Mouse (Mus musculus) ES-Bruce4 (cell line): ENCODE results near the gene Nek2. TPM values are rescaled to one million over a fixed set of nuclear protein-coding genes. Genes with fewer than 3 reads are reported as not detected.

Experiments used
- H3K27ac ChIP-seq: 2 replicates; pipeline ENCODE4 v1.5.1; 2012; ENCODE audit warnings: low read length, inconsistent platforms; ENCODE audit not compliant: insufficient read depth
- H3K27me3 ChIP-seq: 2 replicates; pipeline ENCODE4 v1.6.1; 2012; ENCODE audit warnings: mild to moderate bottlenecking, low read length, inconsistent platforms; ENCODE audit not compliant: control insufficient read depth, poor library complexity, insufficient read depth, severe bottlenecking
- H3K36me3 ChIP-seq: 2 replicates; pipeline ENCODE4 v1.6.1; 2012; ENCODE audit warnings: inconsistent platforms, mild to moderate bottlenecking, low read length, moderate library complexity; ENCODE audit not compliant: control insufficient read depth, poor library complexity, insufficient read depth, severe bottlenecking
- H3K4me1 ChIP-seq: one replicate; pipeline ENCODE4 v1.8.1; 2011; ENCODE audit warnings: low read length; ENCODE audit not compliant: control insufficient read depth, insufficient read depth
- H3K4me3 ChIP-seq: 2 replicates; pipeline ENCODE4 v1.5.1; 2011; ENCODE audit warnings: low read depth, mild to moderate bottlenecking, low read length
- H3K9ac ChIP-seq: 2 replicates; pipeline ENCODE4 v1.6.1; 2012; ENCODE audit warnings: low read depth, mild to moderate bottlenecking, inconsistent platforms; ENCODE audit not compliant: poor library complexity, severe bottlenecking
- H3K9me3 ChIP-seq: replicated peaks from 2 replicates; pipeline ENCODE4 v1.6.1; 2012; ENCODE audit warnings: mild to moderate bottlenecking, low read length, inconsistent platforms; ENCODE audit not compliant: control insufficient read depth, poor library complexity, insufficient read depth, severe bottlenecking
- CTCF ChIP-seq: IDR thresholded peaks from one replicate; pipeline ENCODE4 v1.8.1; 2011; ENCODE audit warnings: low read depth, low read length
- EP300 ChIP-seq: IDR thresholded peaks from 2 replicates; pipeline ENCODE4 v1.6.1; 2011; ENCODE audit warnings: low read depth, low read length; ENCODE audit not compliant: insufficient read depth
- POLR2A ChIP-seq: IDR thresholded peaks from one replicate; pipeline ENCODE4 v1.8.1; 2011; ENCODE audit warnings: low read length; ENCODE audit not compliant: insufficient read depth
- polyA plus RNA-seq: library from polyadenylated mRNA; stranded (reverse); fragments of >200 nt; gene quantifications from 2 replicates; pipeline ENCODE4 v1.2.4, GENCODE M21; 2011; ENCODE audit warnings: low read depth; ENCODE audit not compliant: missing spikeins, insufficient read depth, insufficient read length

Gene Nek2
- polyA plus RNA-seq, 1 experiment: 80.3 TPM

DNA sequence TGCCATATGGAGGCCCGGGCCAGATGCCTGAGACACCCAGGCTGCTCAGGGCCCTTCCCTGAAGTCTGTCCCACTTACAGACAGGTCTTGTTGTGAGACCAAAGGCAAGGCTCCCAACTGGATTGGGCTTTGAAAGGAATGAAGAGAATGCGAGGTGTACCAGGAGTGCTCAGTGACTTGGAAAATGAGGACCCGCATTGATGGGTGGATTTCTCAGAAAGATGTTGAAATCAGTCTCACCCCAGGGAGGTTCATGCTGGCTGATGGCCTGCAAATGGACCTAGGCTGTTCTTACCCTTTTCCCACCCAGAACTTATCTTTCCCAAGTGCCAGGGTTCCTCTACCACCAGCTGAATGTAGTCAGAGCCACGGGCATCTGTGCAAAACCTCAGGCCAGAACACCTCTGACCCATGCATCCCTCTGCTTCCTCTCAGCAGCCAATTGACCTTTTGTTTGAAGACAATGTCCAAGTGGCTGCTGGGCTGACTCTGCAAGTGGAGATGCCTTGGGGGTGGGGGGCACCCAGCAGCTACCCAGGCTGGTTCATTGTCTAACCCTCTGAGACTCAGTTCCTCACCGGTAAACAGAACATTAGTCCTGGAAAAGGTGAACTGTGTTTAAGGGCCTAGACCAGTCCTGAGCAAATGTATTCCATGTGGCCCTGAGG is 15.2 kb downstream of the Nek2 start:
- H3K27me3 ChIP-seq: no peaks in the 10 kb centered on the region
- TF ChIP-seq EP300 (no peak), POLR2A (no peak), CTCF (no peak)

DNA sequence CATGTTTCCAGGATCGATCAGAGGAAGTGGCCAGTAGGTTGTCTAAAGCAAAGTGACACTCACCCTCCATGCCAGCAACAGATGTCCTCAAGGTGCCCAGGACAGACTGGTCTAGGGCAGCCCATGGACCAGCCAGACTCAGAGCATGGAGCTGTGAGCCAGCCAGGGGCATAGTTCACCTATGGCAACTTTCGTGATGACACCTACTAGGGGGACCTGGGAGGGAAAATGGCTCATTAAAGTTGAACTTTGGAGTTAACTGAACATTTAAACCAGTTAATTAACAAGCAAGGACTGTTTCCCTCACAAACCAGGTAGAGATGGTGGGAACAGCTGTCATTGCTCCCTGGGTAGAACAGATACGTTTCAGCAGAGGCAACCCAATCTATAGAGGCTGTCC is 16.4 kb downstream of the Nek2 start:
- Histone ChIP-seq H3K4me3 (no peak overlapping the region), H3K36me3 (no peaks in the 10 kb centered on the region), H3K27ac (no peak overlapping the region), H3K9me3 (no peaks in the 10 kb centered on the region), H3K27me3 (no peaks in the 10 kb centered on the region), H3K4me1 (no peaks in the 10 kb centered on the region), H3K9ac (no peak overlapping the region)
- TF ChIP-seq EP300 (no peak), POLR2A (no peak), CTCF (no peak)

More for the DNA sequence above, 15.2 kb downstream of the Nek2 start:
- no peak overlapping the region for H3K4me3 ChIP-seq
- no peak overlapping the region for H3K27ac ChIP-seq
- H3K9me3 ChIP-seq: no peaks in the 10 kb centered on the region
- no peaks in the 10 kb centered on the region for H3K4me1 ChIP-seq
- H3K36me3 ChIP-seq: no peaks in the 10 kb centered on the region
- no peak overlapping the region for H3K9ac ChIP-seq

DNA sequence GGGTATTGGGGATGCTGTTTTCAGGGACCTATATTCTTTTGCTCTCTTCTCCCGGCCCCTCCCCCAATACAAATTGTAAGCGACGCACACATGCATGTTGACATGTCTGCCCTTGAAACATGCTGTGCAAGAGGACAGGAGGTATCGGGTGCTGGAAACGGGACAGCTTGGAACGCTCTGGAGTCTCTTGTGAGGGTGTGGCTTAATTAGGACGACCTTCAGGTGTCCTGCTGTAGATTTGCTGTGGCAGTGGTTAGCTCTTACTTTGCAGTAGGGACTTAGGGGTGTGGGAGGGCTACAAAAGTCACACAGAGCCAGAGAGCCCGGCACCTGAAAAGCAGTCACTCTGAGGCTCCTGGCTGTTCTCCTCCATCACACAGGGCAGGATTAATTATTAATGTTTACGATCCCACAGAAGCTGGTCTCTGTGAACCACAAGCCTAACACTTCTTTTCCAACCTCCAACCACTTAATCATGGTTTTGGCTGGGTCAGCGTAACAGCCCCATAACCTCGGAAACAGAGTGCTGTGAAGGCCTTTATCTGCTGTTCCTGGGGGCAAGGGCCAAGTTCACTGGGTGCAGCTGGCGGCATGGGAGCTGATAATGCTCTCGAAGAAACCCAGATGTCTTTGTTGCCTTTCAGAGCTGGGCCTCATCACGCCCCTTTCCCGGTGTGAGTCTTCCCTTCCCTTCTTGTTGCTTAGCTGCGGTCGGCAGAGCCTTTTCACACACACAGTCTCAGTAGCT is 17.9 kb downstream of the Nek2 start:
- Histone ChIP-seq H3K4me3 (no peak overlapping the region), H3K9me3 (no peaks in the 10 kb centered on the region), H3K4me1 (no peaks in the 10 kb centered on the region), H3K27ac (no peak overlapping the region), H3K36me3 (no peaks in the 10 kb centered on the region), H3K27me3 (no peaks in the 10 kb centered on the region), H3K9ac (no peak overlapping the region)
- TF ChIP-seq EP300 (no peak), CTCF (no peak), POLR2A (no peak)

DNA sequence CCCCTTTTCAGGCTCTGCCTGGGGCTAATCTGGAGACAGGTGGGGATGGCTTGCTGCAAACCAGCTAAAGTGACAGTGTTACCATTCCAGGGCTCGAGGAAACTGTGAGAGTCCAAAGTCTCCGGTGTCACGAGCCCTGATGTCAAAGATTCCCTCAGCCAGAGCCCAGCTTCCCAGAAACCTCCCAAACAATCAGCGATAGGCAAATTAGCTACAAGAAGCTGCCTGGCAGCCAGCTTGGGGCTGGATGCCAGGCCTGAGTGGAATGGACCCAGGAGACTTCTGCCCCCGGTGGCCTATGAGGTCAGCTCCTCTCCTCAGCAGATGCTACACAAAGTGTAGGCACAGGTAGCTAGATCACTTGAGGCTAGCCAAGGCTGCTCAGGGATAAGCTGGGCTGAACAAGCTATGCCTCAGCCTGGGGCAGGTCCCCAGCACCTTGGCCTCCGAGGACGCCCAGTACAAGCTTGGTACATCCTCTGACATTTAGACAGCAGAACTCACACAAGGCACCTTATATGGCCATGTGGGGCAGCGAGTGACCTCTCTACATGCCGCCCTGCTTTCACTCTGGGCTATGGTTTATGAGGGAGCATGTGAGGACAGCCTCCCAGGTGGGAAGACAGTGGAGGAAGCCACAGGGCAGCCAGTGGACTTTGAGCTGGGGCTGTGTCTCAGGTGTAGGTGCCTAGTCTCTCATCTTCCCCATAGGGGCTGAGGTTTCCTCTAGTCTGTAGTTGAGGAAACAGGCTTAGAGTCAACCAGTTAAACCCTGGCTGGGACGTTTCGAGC is 19.7 kb downstream of the Nek2 start:
- no peaks in the 10 kb centered on the region for H3K36me3 ChIP-seq
- H3K9ac ChIP-seq: no peak overlapping the region
- H3K9me3 ChIP-seq: no peaks in the 10 kb centered on the region
- H3K4me3 ChIP-seq: no peak overlapping the region
- no peaks in the 10 kb centered on the region for H3K27me3 ChIP-seq
- no peaks in the 10 kb centered on the region for H3K4me1 ChIP-seq
- H3K27ac ChIP-seq: no peak overlapping the region
- no peak for TF ChIP-seq POLR2A
- TF ChIP-seq CTCF: no peak
- TF ChIP-seq EP300: no peak

DNA sequence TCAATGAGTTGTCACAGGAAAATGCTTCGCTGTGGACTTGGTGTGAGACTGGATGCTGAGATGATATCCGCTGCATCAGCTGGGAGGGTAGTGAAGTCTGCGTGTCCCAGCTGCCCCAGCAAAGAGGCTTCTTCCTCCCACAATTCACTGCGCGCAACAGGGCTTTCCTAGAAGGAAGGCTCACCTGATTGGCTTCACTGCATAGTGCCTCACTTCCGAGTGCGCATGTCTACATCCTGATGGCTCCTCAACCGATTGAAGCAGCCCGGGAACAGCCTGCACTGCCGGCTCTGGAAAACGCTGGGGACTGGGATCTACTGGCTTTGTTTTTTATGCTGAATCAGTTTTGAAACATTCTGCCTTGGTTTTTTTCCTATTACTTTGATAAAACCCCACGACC is 21.0 kb downstream of the Nek2 start:
- no peaks in the 10 kb centered on the region for H3K9me3 ChIP-seq
- no peaks in the 10 kb centered on the region for H3K27me3 ChIP-seq
- no peaks in the 10 kb centered on the region for H3K36me3 ChIP-seq
- no peak overlapping the region for H3K9ac ChIP-seq
- H3K4me3 ChIP-seq: no peak overlapping the region
- no peaks in the 10 kb centered on the region for H3K4me1 ChIP-seq
- no peak overlapping the region for H3K27ac ChIP-seq
- TF ChIP-seq POLR2A (no peak), CTCF (no peak), EP300 (no peak)

DNA sequence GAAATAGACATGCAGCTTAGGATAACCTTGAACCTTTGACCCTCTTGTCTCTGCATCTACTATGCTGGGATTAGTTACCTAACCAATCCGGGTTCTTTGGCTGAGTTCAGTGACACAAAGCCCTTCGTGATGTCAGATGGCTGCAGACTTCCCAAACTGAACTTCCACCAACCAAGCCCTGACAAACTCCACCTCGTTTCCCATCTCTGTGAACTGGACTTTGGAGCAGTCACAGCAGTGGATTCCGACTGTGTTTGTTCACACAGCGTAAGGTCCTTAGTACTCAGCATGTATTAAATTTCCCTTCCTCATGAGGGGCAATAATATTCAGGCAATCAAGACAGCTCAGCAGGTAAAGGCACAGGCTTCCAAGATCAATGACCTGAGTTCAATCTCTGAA is 25.4 kb downstream of the Nek2 start:
- H3K27ac ChIP-seq: no peak overlapping the region
- H3K27me3 ChIP-seq: no peaks in the 10 kb centered on the region
- no peaks in the 10 kb centered on the region for H3K9me3 ChIP-seq
- no peak for TF ChIP-seq CTCF
- TF ChIP-seq POLR2A: no peak
- TF ChIP-seq EP300: no peak
- H3K9ac ChIP-seq: no peak overlapping the region
- H3K4me1 ChIP-seq: no peaks in the 10 kb centered on the region
- no peak overlapping the region for H3K4me3 ChIP-seq
- no peaks in the 10 kb centered on the region for H3K36me3 ChIP-seq
